Mouse (Mus musculus) lung, embryonic 16.5 days (tissue): ENCODE data around the gene Mroh3. TPM values are rescaled to one million over a fixed set of nuclear protein-coding genes. Genes with fewer than 3 reads are reported as not detected.
A peak's percentile ranks its signal among the peaks of the same experiment; 100 is the strongest.

Source experiments
- ATAC-seq: fragments of 200-750 bp; cut with Nextera tagmentation; 2 replicates; pipeline ENCODE4 v1.8.0; 2017; ENCODE audit warnings: low read depth, mild to moderate bottlenecking, moderate library complexity
- H3K27ac ChIP-seq: fragments of 300-500 bp; sonication (generic); 2 replicates; pipeline ENCODE4 v1.5.1; 2014; ENCODE audit warnings: mild to moderate bottlenecking, control low read depth, low read length
- H3K27me3 ChIP-seq: fragments of 300-500 bp; sonication (generic); 2 replicates; pipeline ENCODE4 v1.6.1; 2014; ENCODE audit warnings: low read depth, low read length, mixed read lengths; ENCODE audit not compliant: control insufficient read depth, insufficient read depth
- H3K36me3 ChIP-seq: fragments of 300-500 bp; sonication (generic); 2 replicates; pipeline ENCODE4 v1.6.1; 2014; ENCODE audit warnings: low read length; ENCODE audit not compliant: control insufficient read depth, insufficient read depth
- H3K4me1 ChIP-seq: fragments of 300-500 bp; sonication (generic); replicated peaks from 2 replicates; pipeline ENCODE4 v1.6.1; 2014; ENCODE audit warnings: low read length, mixed read lengths; ENCODE audit not compliant: control insufficient read depth, insufficient read depth
- H3K4me2 ChIP-seq: fragments of 300-500 bp; sonication (generic); 2 replicates; pipeline ENCODE4 v1.6.1; 2014; ENCODE audit warnings: low read depth, low read length, control low read depth
- H3K4me3 ChIP-seq: fragments of 300-500 bp; sonication (generic); 2 replicates; pipeline ENCODE4 v1.5.1; 2014; ENCODE audit warnings: mild to moderate bottlenecking, low read length, control low read depth
- H3K9ac ChIP-seq: fragments of 300-500 bp; sonication (generic); 2 replicates; pipeline ENCODE4 v1.6.1; 2014; ENCODE audit warnings: low read length, control low read depth
- H3K9me3 ChIP-seq: fragments of 300-500 bp; sonication (generic); 2 replicates; pipeline ENCODE4 v1.6.1; 2016; ENCODE audit warnings: low read length; ENCODE audit not compliant: control insufficient read depth
- WGBS: fragments of 180-500 bp; shearing (Covaris S2); extraction: QIAGEN DNeasy Blood & Tissue Kit; methylation state at CpG from one replicate; pipeline ENCODE4 v1.1.7; 2014; 5-methylcytosine and 5-hydroxymethylcytosine counted together
- polyA plus RNA-seq: library from polyadenylated mRNA; unstranded; fragments of >200 nt; fragmentation: Nextera tagmentation; extraction: Ambion mirVana; gene quantifications from 2 replicates; pipeline ENCODE4 v1.2.1, GENCODE M21; 2015

Mroh3 gene
- polyA plus RNA-seq, 1 experiment from 2014 or later: not detected

DNA sequence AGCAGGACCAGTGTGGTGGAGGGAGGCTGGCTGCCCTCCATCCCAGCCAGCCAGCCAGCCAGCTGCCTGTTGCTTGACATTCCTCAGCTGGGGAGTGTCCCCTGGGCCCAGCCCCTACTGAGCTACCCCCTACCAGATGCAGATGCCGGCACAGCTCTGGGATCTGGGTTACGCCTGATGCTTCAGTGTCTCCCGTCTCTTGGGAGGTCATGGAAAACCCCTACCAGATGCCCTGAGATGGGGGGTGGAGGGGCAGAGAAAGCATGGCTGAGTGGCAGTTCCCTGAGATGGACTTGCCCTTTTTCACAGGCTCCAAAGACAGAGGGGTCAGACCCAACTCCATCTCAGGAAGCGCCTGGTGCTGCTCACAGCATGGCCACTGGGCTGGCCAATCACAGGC lies 76.1 kb downstream of the Mroh3 start:
- peak; percentile 70 for ATAC-seq

DNA sequence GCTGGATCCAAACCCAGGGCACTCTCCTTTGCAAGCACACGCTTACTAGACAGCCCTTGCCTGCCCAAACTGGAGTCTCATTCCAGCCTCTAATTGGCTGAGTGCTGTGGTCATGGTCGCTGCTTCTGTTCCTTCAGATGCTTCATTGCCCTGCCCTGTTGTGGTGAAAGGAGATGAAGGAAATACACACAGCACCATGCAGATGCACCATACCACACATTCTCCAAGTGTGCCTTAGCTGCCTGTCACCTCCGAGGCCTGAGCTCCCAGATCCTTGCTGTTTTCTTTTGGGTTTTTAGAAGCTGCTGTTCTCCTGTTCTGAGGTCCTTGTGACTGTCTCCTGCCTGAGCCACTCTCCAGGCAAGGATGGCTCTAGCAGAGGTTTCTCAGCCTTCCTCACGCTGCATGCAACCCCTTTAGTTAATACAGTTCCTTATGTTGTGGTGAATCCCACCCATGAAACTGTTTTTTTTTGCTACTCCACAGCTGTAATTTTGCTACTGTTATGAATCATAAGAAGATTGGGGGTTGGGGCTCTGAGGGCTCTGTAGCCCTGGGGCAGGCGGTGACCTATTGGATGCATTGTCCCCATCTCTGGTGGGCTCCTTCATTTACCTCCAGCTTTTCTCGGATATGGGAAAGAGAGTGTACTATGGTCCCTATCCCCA lies 76.7 kb downstream of the Mroh3 start:
- no peaks in the 10 kb centered on the region for H3K27me3 ChIP-seq
- H3K9ac ChIP-seq: no peak overlapping the region
- no peak overlapping the region for H3K4me3 ChIP-seq
- no peaks in the 10 kb centered on the region for H3K36me3 ChIP-seq
- H3K4me2 ChIP-seq: no peak overlapping the region
- peak overlapping the region; percentile 63 for H3K27ac ChIP-seq
- no peaks in the 10 kb centered on the region for H3K9me3 ChIP-seq
- 59% methylated on average over 6 of the region's 6 CpGs for WGBS
- peaks cover 82% of the 10 kb centered on the region for H3K4me1 ChIP-seq
- no peak for ATAC-seq

More for the DNA sequence above, 76.1 kb downstream of the Mroh3 start:
- 57% methylated on average over 4 of the region's 4 CpGs for WGBS
- H3K4me3 ChIP-seq: no peak overlapping the region
- no peaks in the 10 kb centered on the region for H3K36me3 ChIP-seq
- no peak overlapping the region for H3K4me2 ChIP-seq
- H3K27ac ChIP-seq: peak overlapping the region; percentile 63
- H3K9me3 ChIP-seq: no peaks in the 10 kb centered on the region
- H3K9ac ChIP-seq: peak overlapping the region; percentile 36
- peaks cover 82% of the 10 kb centered on the region for H3K4me1 ChIP-seq
- H3K27me3 ChIP-seq: no peaks in the 10 kb centered on the region

DNA sequence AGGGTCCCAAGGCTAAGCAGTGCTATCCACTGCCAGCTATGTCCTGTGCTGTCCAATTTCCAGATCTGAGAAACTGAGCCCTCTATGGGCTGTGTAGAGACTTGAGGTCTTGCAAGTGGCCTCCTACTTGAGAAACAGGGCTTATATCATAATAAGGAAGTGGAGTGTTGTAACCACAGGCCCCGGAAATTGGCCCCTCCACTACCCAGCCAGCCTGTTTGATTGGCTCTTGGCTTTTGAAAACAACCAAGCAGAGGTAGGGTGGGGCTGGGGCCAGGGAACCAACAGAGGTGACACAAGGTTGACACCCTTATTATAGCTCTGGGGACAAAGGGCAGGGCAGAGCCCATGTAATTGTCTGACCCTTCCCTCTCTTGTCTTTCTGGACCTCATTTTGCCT lies 77.6 kb downstream of the Mroh3 start:
- Histone ChIP-seq H3K4me2 (no peak overlapping the region), H3K9me3 (no peaks in the 10 kb centered on the region), H3K4me1 (peaks cover 84% of the 10 kb centered on the region), H3K9ac (no peak overlapping the region), H3K27me3 (no peaks in the 10 kb centered on the region), H3K27ac (peak overlapping the region; percentile 41; the same call in 1 of the 2 replicates), H3K4me3 (no peak overlapping the region), H3K36me3 (no peaks in the 10 kb centered on the region)
- WGBS: 20% methylated on average over 1 of the region's 1 CpGs
- ATAC-seq: no peak

DNA sequence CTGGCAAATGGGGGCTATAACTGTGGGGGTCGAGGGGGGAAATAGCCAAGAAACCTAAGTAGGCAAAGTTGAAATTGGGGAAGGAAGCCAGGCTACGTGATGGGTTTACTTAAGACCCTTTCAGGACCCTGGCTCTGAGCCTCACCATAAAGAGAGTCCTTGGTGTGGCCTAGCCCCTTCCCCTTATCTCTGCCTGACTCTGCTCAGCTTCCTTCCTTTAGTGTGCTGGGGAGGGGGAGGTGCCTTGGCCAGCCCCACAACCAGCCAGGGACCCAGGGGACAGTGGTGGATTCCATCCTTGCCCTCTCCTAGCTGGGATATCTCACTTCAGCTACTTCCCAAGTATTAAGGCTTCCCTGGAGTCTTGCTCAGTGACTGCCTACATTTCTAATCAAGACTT lies 78.1 kb downstream of the Mroh3 start:
- no peak for ATAC-seq
- H3K27ac ChIP-seq: peak overlapping the region; percentile 41; the same call in 1 of the 2 replicates
- H3K27me3 ChIP-seq: no peaks in the 10 kb centered on the region
- H3K4me1 ChIP-seq: peaks cover 85% of the 10 kb centered on the region
- H3K36me3 ChIP-seq: no peaks in the 10 kb centered on the region
- H3K4me3 ChIP-seq: no peak overlapping the region
- no peak overlapping the region for H3K9ac ChIP-seq
- no peak overlapping the region for H3K4me2 ChIP-seq
- no peaks in the 10 kb centered on the region for H3K9me3 ChIP-seq
- 63% methylated on average over 2 of the region's 2 CpGs for WGBS

DNA sequence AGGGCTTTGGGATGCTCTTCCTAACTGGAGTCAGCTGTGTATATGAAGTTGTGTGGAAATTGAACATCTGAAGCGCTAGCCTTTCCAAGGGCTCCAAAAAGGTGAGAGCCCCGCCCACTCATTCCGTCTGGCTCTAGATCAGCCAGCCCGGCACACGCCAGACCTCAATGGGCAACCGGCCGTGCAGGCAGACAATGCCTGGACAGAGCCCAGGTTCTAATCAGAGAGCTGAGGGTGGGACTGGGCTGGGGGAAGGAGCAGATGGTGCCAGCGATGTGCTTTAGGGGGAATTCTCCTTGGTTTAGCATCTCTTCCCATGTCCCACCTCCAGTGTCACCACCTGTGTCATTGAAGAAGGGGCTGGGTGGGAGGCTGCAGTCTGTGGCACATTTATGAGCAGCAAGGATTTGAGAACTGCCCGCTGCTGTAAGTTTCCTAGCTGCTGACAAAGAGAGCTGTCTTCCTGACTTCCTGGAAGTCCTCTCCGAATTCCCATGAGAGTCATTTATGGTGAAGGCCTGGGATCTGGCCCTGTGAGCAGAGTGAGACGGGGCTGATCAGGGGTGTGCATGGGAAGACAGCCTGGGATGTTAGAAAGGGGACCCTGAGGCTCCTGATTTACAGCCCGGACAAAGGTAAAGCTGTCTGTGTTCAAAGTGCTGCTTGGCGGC lies 78.9 kb downstream of the Mroh3 start:
- Histone ChIP-seq H3K4me1 (peaks cover 88% of the 10 kb centered on the region), H3K27me3 (no peaks in the 10 kb centered on the region), H3K9me3 (no peaks in the 10 kb centered on the region), H3K4me3 (no peak overlapping the region), H3K9ac (no peak overlapping the region; the same call in 1 of the 2 replicates), H3K27ac (no peak overlapping the region), H3K36me3 (no peaks in the 10 kb centered on the region), H3K4me2 (peak overlapping the region; percentile 15; the same call in 1 of the 2 replicates)
- 43% methylated on average over 13 of the region's 13 CpGs for WGBS
- no peak for ATAC-seq

DNA sequence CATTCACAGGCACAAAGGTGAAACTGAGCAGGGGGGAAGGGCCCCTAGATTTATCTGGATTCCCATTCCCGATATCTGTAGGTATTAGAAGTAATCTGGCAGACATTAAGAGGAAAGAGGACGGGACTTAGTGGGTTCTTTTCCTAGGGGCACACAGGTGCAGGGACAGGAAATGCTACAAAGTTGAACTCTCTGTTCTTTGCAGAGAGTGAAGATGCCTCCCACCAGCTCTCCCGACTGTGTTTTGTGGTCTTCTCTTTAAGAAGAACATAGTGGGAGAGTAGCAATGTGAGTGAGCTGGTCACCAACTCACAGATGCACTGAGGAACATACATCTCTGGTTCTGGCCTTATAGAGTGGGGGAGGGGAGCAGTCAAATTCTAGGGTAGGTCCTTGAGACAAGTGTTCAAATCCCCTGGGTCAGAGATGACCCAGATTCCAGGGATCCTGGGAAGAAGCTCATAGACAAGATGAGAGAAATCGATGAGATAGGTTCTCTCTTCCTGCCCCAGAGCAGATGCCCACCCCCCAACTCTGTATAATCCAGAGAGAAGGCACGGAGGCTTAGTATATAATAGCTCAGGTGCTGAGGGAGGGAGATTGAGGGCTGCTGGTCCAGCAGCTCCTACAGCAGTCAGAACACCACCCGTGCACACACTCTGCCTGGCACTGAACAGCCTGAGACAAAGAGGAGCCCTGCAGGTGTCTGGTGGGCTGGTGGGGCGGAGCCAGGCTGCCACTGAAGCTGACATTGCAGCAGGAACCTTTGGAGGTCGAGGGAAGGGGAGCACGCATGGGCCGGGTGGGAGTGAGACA lies 80.0 kb downstream of the Mroh3 start:
- peaks cover 86% of the 10 kb centered on the region for H3K4me1 ChIP-seq
- WGBS: 41% methylated on average over 10 of the region's 10 CpGs
- no peaks in the 10 kb centered on the region for H3K36me3 ChIP-seq
- peak overlapping the region; percentile 74 for H3K4me3 ChIP-seq
- peak overlapping the region; percentile 100 for H3K4me2 ChIP-seq
- no peaks in the 10 kb centered on the region for H3K27me3 ChIP-seq
- no peak for ATAC-seq
- no peaks in the 10 kb centered on the region for H3K9me3 ChIP-seq
- H3K27ac ChIP-seq: no peak overlapping the region
- H3K9ac ChIP-seq: no peak overlapping the region

Other genes with a start within 250 kb of the Mroh3 start
- gene Igfn1, start 206.5 kb downstream of the Mroh3 start, polyA plus RNA-seq: not detected in 2 replicates
- 163 and 171 TPM in 2 replicates for gene Tmem9, start 204.7 kb downstream of the Mroh3 start, polyA plus RNA-seq
- not detected in 2 replicates for gene Ascl5, start 162.0 kb downstream of the Mroh3 start, polyA plus RNA-seq
- 0.29 and 1.0 TPM in 2 replicates for gene Cacna1s, start 160.1 kb downstream of the Mroh3 start, polyA plus RNA-seq
- 2.2 and 2.6 TPM in 2 replicates for gene Kif21b, start 81.4 kb downstream of the Mroh3 start, polyA plus RNA-seq
- gene Inava, start 21.4 kb upstream of the Mroh3 start, polyA plus RNA-seq: 15.2 and 15.3 TPM in 2 replicates
- gene Gpr25, start 48.0 kb upstream of the Mroh3 start, polyA plus RNA-seq: not detected in 2 replicates
- gene Camsap2, start 133.3 kb upstream of the Mroh3 start, polyA plus RNA-seq: 9.3 and 9.6 TPM in 2 replicates
- gene Ddx59, start 202.4 kb upstream of the Mroh3 start, polyA plus RNA-seq: 16.7 and 17.2 TPM in 2 replicates